Mouse (Mus musculus) kidney, adult 2 months (tissue): ENCODE data around the gene Dnajc28.

Experiments
- CTCF ChIP-seq: fragments of 200-500 bp; conservative IDR thresholded peaks from 2 replicates; pipeline ENCODE4 v1.5.1; 2011; ENCODE audit warnings: low read depth, mild to moderate bottlenecking, control low read depth, low read length, moderate library complexity, mixed read lengths; ENCODE audit not compliant: insufficient read depth, insufficient read length
- POLR2A ChIP-seq: fragments of 200-500 bp; IDR thresholded peaks from one replicate; pipeline ENCODE4 v1.6.1; 2011; ENCODE audit warnings: low read depth, low read length, control low read depth

DNA sequence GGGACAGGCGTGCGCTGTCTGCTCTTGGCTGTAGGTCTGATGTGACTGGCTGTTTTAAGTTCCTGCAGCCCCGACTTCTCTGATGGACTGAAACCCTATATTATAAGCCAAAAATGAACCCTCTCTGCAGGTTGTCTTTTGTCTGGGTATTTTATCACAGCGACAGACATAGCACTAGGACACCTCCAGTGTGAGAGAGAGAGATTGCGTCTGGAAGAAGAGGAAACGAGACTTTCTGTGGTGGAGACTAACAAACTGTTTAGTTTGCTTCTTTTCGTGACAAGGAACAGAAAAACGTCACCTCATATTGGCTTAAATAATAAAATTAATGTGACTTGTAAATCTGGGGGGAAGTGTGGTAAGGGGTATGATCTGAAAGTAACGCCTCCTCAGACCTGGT lies 17.1 kb downstream of the Dnajc28 start:
- TF ChIP-seq CTCF, result no peak
- no peak for TF ChIP-seq POLR2A
